Mouse (Mus musculus): ENCODE results near the gene Trpc4ap.

- TF ChIP-seq POLR2A (IDR thresholded peaks at IDR 0.05; ENCODE audit: control insufficient read depth in 1 of 2, insufficient read depth in 1 of 2, low read depth in 1 of 2, low read length in 2 of 2, poor library complexity in 1 of 2), result no peak
- no peak for TF ChIP-seq CTCF (IDR thresholded peaks at IDR 0.05 in 2 of 3, conservative IDR thresholded peaks at IDR 0.05 in 1 of 3; ENCODE audit: control insufficient read depth in 1 of 3, insufficient read depth in 1 of 3, low read depth in 2 of 3, low read length in 3 of 3, poor library complexity in 1 of 3, severe bottlenecking in 1 of 3)
- no peak for TF ChIP-seq MAX (IDR thresholded peaks at IDR 0.05; ENCODE audit: low read length)
- no peak for TF ChIP-seq TCF12 (IDR thresholded peaks at IDR 0.05; ENCODE audit: low read depth, low read length)
- TF ChIP-seq EP300 (IDR thresholded peaks at IDR 0.05; ENCODE audit: low read depth in 1 of 2, low read length in 2 of 2), result no peak
- no peak for TF ChIP-seq POLR2AphosphoS2 (IDR thresholded peaks at IDR 0.05; ENCODE audit: low read length)
- no peak for TF ChIP-seq RCOR1 (IDR thresholded peaks at IDR 0.05; ENCODE audit: low read depth, low read length)
- TF ChIP-seq GABPA (IDR thresholded peaks at IDR 0.05; ENCODE audit: low read depth, low read length), result no peak
- TF ChIP-seq USF2 (IDR thresholded peaks at IDR 0.05; ENCODE audit: borderline replicate concordance in 1 of 2, insufficient read depth in 1 of 2, low read depth in 1 of 2, low read length in 2 of 2), result no peak
- TF ChIP-seq JUND (IDR thresholded peaks at IDR 0.05; ENCODE audit: low read depth, low read length), result no peak
- no peak for TF ChIP-seq RAD21 (IDR thresholded peaks at IDR 0.05; ENCODE audit: low read depth, low read length)
- no peak for TF ChIP-seq GATA1 (IDR thresholded peaks at IDR 0.05; ENCODE audit: low read depth, low read length)
- TF ChIP-seq NRF1 (IDR thresholded peaks at IDR 0.05; ENCODE audit: insufficient read depth, low read depth, low read length, poor library complexity, severe bottlenecking), result no peak
Measured at GRCm38 (mm10) chr2:155652618-155653017, 39.6 kb downstream of the Trpc4ap start.
